Mouse (Mus musculus) skeletal muscle tissue, postnatal 0 days (tissue): ENCODE data around the gene Amigo1. TPM values are rescaled to one million over a fixed set of nuclear protein-coding genes. Genes with fewer than 3 reads are reported as not detected.

Experiments used
- polyA plus RNA-seq: library from polyadenylated mRNA; unstranded; fragments of >200 nt; fragmentation: Nextera tagmentation; extraction: Ambion mirVana; gene quantifications from 2 replicates; pipeline ENCODE4 v1.2.1, GENCODE M21; 2015

Amigo1 gene
- polyA plus RNA-seq = 16.6 and 16.9 TPM in 2 replicates

GRCm38 (mm10) chr3:108186098-108187047, at the start of gene Amigo1:
TSS of gene Amigo1 (plus strand) at chr3:108186335.

DNA sequence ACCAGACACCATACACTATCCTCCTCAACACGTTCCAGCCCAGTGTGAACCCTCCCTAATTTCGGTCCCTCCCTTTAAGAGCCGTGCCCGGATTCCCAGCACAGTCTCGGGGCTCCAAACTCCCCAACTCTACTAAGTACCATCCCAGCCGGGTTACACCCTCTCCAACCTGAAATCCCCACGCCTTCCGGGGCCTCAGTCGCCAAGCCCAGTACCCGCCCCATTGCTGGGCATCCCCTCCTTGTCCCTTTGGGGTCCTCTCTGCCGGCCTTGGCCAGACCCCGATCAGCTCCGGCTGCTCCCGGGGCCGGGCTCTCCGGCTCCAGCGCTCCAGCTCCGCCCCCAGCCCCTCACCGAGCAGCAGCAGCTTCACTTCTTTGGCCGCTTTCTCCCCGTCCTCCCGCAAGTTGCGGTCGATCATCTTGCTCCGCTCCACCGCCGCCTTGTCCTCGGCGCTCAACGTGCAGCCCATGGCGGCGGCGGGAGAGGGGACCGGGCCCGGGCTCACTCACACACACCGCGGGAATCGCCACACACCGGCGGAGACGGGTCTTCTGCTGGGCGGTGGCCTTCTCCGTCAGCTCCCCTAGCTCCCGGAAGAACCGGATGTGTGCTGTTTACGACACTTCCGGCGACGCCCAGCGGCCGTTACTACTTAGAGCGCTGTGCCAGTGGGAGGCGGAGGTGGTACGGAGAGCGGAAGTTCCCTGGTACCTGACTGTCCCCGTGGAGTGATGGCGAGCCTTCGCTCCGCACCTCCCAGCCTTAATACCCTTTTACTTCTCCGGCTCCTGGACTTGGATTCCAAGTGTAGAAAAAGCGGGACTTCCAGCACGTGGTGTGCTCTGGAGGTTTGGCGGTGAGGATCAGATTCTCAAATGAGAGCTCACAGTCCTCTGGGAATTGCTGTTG, 40.3 kb upstream of the Amigo1 start, which contains the start of gene Gnai3:
Gene Gnai3, minus strand, starts transcription at position 613 of the 912 bp plus-strand sequence.

GRCm38 (mm10) chr3:108154656-108155055, 31.5 kb upstream of the Amigo1 start, which contains the start of gene Gpr61:
TSS of gene Gpr61 (minus strand) at chr3:108154882.

DNA sequence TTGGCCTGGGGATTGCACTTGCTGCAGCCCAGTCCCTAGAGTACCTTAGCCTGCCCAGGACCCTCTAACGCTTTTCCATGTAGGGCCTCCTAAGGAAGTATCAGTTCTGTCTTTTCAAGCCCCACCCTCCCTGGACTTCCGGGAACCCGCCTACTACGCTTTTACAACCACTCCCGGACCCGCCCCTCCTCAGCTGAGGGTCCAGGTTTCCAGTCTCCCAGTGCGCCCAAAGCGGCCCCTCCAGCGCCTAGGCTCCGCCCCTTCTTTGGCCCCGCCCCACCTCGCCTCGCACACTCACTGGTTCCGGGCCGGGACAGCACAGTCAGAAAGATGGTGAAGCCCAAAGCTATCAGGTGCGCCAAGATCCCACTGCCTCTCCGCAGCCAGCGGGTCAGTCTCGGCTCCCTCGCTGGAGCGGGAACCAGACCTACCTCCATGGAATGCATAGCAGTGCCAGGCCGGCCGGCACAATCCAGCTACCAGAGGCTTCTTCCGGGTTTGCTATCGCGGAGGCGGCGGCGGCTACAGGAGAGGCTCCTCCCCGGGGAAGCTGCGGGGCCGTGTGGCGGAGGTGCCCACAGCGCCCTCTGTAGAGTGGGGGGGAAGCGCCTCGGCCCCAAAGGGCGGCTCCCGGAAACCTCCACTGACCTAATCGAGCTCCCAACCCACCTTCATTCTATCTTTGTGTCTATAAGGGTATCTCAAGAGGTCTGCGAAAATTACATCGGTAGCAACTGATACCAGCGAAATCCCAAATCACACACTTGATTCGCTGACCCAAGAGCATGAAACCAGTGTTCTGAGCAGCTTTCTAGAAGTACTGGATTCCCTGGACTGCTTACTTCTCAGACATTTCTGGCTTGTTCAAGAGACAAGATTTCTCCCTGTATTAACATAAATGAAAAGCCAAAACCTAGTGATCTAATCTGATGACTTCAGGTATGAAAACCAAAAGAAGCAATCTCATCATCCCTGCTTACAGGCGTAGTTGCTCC, 14.5 kb downstream of the Amigo1 start, which contains the start of gene Cyb561d1:
Gene Cyb561d1, minus strand, starts transcription at position 884 of the 995 bp plus-strand sequence.

DNA sequence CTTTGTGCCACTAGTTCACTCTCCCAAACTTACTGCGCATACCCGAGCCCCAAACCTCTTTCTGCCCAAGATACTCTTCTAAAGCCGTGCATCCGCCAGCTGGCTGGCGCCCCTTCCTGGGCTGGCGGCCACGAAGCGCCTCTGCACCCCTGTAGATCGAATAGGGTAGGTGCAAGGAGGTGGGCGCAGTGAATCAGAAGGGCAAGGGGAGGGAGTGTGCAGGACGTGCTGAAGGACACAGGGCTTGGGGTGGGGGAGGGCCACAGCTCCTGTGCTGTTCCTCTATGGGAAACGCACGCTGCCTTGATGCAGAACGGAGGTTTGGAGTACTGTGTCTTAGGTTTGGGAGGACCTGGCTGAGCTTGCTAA, 24.6 kb downstream of the Amigo1 start, which contains the start of gene Atxn7l2:
Gene Atxn7l2, minus strand, starts transcription at position 164 of the 369 bp plus-strand sequence.

DNA sequence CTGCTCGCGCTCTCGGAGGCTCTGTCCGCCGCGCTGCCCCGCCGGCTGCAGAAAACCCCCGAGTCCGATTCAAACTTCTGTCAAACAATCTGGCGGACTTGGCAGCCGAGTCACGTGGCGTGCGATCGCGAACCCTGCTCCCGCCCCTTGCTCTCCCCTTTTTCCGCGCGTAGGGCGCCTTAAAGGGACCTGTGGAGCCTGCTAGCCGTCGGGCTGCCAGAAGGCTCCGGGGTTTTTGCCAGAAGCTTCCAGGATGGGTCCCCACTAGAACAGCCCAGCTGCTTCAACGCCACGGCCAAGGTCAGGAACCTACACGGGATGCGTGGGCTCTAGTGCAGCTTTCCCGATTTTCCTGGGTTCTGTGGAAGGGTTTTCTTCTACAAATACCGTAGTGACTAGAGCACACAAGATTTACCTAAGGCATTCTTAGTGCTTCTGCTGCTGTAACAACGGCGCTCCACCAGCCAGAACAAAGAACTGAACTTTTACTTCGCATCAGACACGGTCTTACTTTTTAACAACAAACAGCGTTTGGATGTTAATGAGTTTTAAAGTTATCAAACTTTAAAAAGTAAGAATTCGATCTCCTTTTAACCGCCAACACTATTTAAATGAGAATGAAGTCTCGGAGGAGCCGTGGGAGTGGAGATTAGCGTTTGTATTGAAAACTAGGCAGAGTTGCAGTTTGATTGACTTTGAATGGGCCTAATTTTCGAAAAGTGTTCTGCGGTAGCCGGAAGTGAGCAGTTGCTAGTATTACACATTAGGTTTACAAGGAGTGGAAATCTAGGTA, 40.6 kb downstream of the Amigo1 start, which contains the start of gene Sypl2:
Gene Sypl2, minus strand, starts transcription at position 91 of the 793 bp plus-strand sequence.

Other genes with a start within 250 kb of the Amigo1 start
- gene Gstm6, start 242.6 kb upstream of the Amigo1 start, polyA plus RNA-seq = 2.7 and 3.5 TPM in 2 replicates
- not detected in 2 replicates for gene Gstm3, start 217.1 kb upstream of the Amigo1 start, polyA plus RNA-seq
- 47.5 and 65.3 TPM in 2 replicates for gene Gstm2, start 199.9 kb upstream of the Amigo1 start, polyA plus RNA-seq
- 115 and 116 TPM in 2 replicates for gene Gstm1, start 168.4 kb upstream of the Amigo1 start, polyA plus RNA-seq
- 10.6 and 12.4 TPM in 2 replicates for gene Gstm4, start 141.4 kb upstream of the Amigo1 start, polyA plus RNA-seq
- gene Ampd2, start 99.7 kb upstream of the Amigo1 start, polyA plus RNA-seq = 10.6 and 13.3 TPM in 2 replicates
- gene Gnat2, start 93.5 kb upstream of the Amigo1 start, polyA plus RNA-seq = 0.22 and 0.27 TPM in 2 replicates
- gene Gnai3, start 40.2 kb upstream of the Amigo1 start, polyA plus RNA-seq = 49.0 and 55.8 TPM in 2 replicates
- gene Gpr61, start 31.5 kb upstream of the Amigo1 start, polyA plus RNA-seq = 0.11 and 0.12 TPM in 2 replicates
- 1.8 and 2.1 TPM in 2 replicates for gene Cyb561d1, start 14.9 kb downstream of the Amigo1 start, polyA plus RNA-seq
- 5.7 and 6.8 TPM in 2 replicates for gene Atxn7l2, start 24.6 kb downstream of the Amigo1 start, polyA plus RNA-seq
- 204 and 213 TPM in 2 replicates for gene Sypl2, start 40.3 kb downstream of the Amigo1 start, polyA plus RNA-seq
- gene Psma5, start 70.6 kb downstream of the Amigo1 start, polyA plus RNA-seq = 248 and 270 TPM in 2 replicates
- gene Sort1, start 97.7 kb downstream of the Amigo1 start, polyA plus RNA-seq = 10.5 and 11.2 TPM in 2 replicates
- gene Mybphl, start 178.6 kb downstream of the Amigo1 start, polyA plus RNA-seq = 0.29 and 0.33 TPM in 2 replicates
- gene Psrc1, start 197.5 kb downstream of the Amigo1 start, polyA plus RNA-seq = 6.3 and 6.4 TPM in 2 replicates
- gene Celsr2, start 229.2 kb downstream of the Amigo1 start, polyA plus RNA-seq = 0.76 and 1.8 TPM in 2 replicates